Mouse (Mus musculus): ENCODE data around the gene Ano8. TPM values are rescaled to one million over a fixed set of nuclear protein-coding genes. Genes with fewer than 3 reads are reported as not detected.
A peak's percentile ranks its signal among the peaks of the same experiment; 100 is the strongest.

Ano8 gene
- polyA plus RNA-seq, 2 experiments = 0.14 to 1.7 TPM

GRCm38 (mm10) chr8:71495811-71496210, 10.0 kb upstream of the Ano8 start:
- Histone ChIP-seq H3K27me3 (ENCODE audit: control insufficient read depth, insufficient read depth, low read length) (no peaks in the 10 kb centered on the region), H3K36me3 (replicated peaks; ENCODE audit: control insufficient read depth, insufficient read depth, low read depth) (no peaks in the 10 kb centered on the region; the same call in 1 of the 2 replicates), H3K4me1 (replicated peaks; ENCODE audit: control insufficient read depth in 2 of 2, insufficient read depth in 2 of 2, low read length in 1 of 2) (peaks cover 0 to 2% of the 10 kb centered on the region in 2 experiments; a peak in 1 of 4 replicates), H3K9ac (replicated peaks) (no peak overlapping the region), H3K4me2 (ENCODE audit: low read depth) (no peak overlapping the region), H3K4me3 (ENCODE audit: insufficient read depth in 1 of 2, low read depth in 2 of 2, low read length in 2 of 2) (no peak overlapping the region), H3K9me3 (ENCODE audit: control insufficient read depth, low read length) (no peaks in the 10 kb centered on the region), H3K27ac (no peak overlapping the region)
- ATAC-seq (ENCODE audit: insufficient read depth) (no peak), DNase-seq (ENCODE audit: low read depth in 3 of 3, low spot score in 3 of 3) (no peak)
- TF ChIP-seq CTCF (IDR thresholded peaks at IDR 0.05; ENCODE audit: low read depth) = no peak
- 81% methylated on average over 5 of the region's 5 CpGs for WGBS (ENCODE audit: insufficient replicate concordance)

- Histone ChIP-seq H3K4me3 (ENCODE audit: insufficient read depth in 1 of 2, low read depth in 2 of 2, low read length in 2 of 2) (no peak overlapping the region), H3K4me1 (replicated peaks; ENCODE audit: control insufficient read depth in 2 of 2, insufficient read depth in 2 of 2, low read length in 1 of 2) (peaks cover 0 to 2% of the 10 kb centered on the region in 2 experiments; a peak in 1 of 4 replicates), H3K36me3 (replicated peaks; ENCODE audit: control insufficient read depth, insufficient read depth, low read depth) (no peaks in the 10 kb centered on the region; the same call in 1 of the 2 replicates), H3K9ac (replicated peaks) (no peak overlapping the region), H3K9me3 (ENCODE audit: control insufficient read depth, low read length) (no peaks in the 10 kb centered on the region), H3K27me3 (ENCODE audit: control insufficient read depth, insufficient read depth, low read length) (no peaks in the 10 kb centered on the region), H3K27ac (no peak overlapping the region), H3K4me2 (ENCODE audit: low read depth) (no peak overlapping the region)
- WGBS (ENCODE audit: insufficient replicate concordance) = 27% methylated on average over 16 of the region's 16 CpGs
- TF ChIP-seq EP300 (IDR thresholded peaks at IDR 0.05; ENCODE audit: low read depth) = no peak
- peak; percentile 89 for TF ChIP-seq CTCF (IDR thresholded peaks at IDR 0.05; ENCODE audit: low read depth)
- DNase-seq (ENCODE audit: low read depth in 3 of 3, low spot score in 3 of 3) (peak in 2 of 3 experiments; percentile 46 to 59), ATAC-seq (ENCODE audit: insufficient read depth) (peak; percentile 38; the same call in 1 of the 2 replicates)
Measured at GRCm38 (mm10) chr8:71495039-71495438, 9.3 kb upstream of the Ano8 start.

GRCm38 (mm10) chr8:71488454-71488853, 2.7 kb upstream of the Ano8 start:
- peak overlapping the region; percentile 79 to 84 for H3K4me3 ChIP-seq (ENCODE audit: insufficient read depth in 1 of 2, low read depth in 2 of 2, low read length in 2 of 2)
- DNase-seq (ENCODE audit: low read depth in 3 of 3, low spot score in 3 of 3) = peak; percentile 92 to 94 (median 94)
- no peaks in the 10 kb centered on the region for H3K9me3 ChIP-seq (ENCODE audit: control insufficient read depth, low read length)
- ATAC-seq (ENCODE audit: insufficient read depth) = peak; percentile 91
- H3K27me3 ChIP-seq (ENCODE audit: control insufficient read depth, insufficient read depth, low read length) = no peaks in the 10 kb centered on the region
- peak overlapping the region; percentile 95 for H3K4me2 ChIP-seq (ENCODE audit: low read depth)
- H3K9ac ChIP-seq (replicated peaks) = peak overlapping the region; percentile 75
- H3K27ac ChIP-seq = peak overlapping the region; percentile 41
- no peak for TF ChIP-seq EP300 (IDR thresholded peaks at IDR 0.05; ENCODE audit: low read depth)
- H3K4me1 ChIP-seq (replicated peaks; ENCODE audit: control insufficient read depth in 2 of 2, insufficient read depth in 2 of 2, low read length in 1 of 2) = peaks cover 4 to 7% of the 10 kb centered on the region in 2 experiments; a peak in 3 of 4 replicates
- WGBS (ENCODE audit: insufficient replicate concordance) = under 1% methylated on average over 22 of the region's 22 CpGs
- H3K36me3 ChIP-seq (replicated peaks; ENCODE audit: control insufficient read depth, insufficient read depth, low read depth) = no peaks in the 10 kb centered on the region

GRCm38 (mm10) chr8:71487691-71488445, 2.1 kb upstream of the Ano8 start, which contains the start of gene Gtpbp3:
Gene Gtpbp3, plus strand, starts transcription at chr8:71488103.
- peak within 1 kb of the TSS; percentile 75 for H3K9ac ChIP-seq (replicated peaks)

GRCm38 (mm10) chr8:71486136-71486529, 370 bp upstream of the Ano8 start:
- 23% methylated on average over 7 of the region's 7 CpGs for WGBS (ENCODE audit: insufficient replicate concordance)
- DNase-seq (ENCODE audit: low read depth in 3 of 3, low spot score in 3 of 3) (no peak), ATAC-seq (ENCODE audit: insufficient read depth) (no peak)
- Histone ChIP-seq H3K27ac (no peak overlapping the region), H3K4me3 (ENCODE audit: insufficient read depth in 1 of 2, low read depth in 2 of 2, low read length in 2 of 2) (no peak overlapping the region), H3K9me3 (ENCODE audit: control insufficient read depth, low read length) (no peaks in the 10 kb centered on the region), H3K36me3 (replicated peaks; ENCODE audit: control insufficient read depth, insufficient read depth, low read depth) (no peaks in the 10 kb centered on the region), H3K4me2 (ENCODE audit: low read depth) (peak overlapping the region; percentile 67), H3K9ac (replicated peaks) (no peak overlapping the region), H3K27me3 (ENCODE audit: control insufficient read depth, insufficient read depth, low read length) (no peaks in the 10 kb centered on the region), H3K4me1 (replicated peaks; ENCODE audit: control insufficient read depth in 2 of 2, insufficient read depth in 2 of 2, low read length in 1 of 2) (peaks cover 4 to 7% of the 10 kb centered on the region in 2 experiments; a peak in 3 of 4 replicates)
- no peak for TF ChIP-seq CTCF (IDR thresholded peaks at IDR 0.05; ENCODE audit: low read depth)
- TF ChIP-seq EP300 (IDR thresholded peaks at IDR 0.05; ENCODE audit: low read depth) = no peak

More at GRCm38 (mm10) chr8:71487691-71488445, 2.1 kb upstream of the Ano8 start, which contains the start of gene Gtpbp3:
- Histone ChIP-seq H3K27ac (peak within 1 kb of the TSS; percentile 41), H3K36me3 (replicated peaks; ENCODE audit: control insufficient read depth, insufficient read depth, low read depth) (no peaks in the 10 kb centered on the region), H3K9me3 (ENCODE audit: control insufficient read depth, low read length) (no peaks in the 10 kb centered on the region), H3K4me1 (replicated peaks; ENCODE audit: control insufficient read depth in 2 of 2, insufficient read depth in 2 of 2, low read length in 1 of 2) (peaks cover 4 to 7% of the 10 kb centered on the region in 2 experiments; a peak in 3 of 4 replicates), H3K4me3 (ENCODE audit: insufficient read depth in 1 of 2, low read depth in 2 of 2, low read length in 2 of 2) (peak within 1 kb of the TSS; percentile 79 to 84), H3K4me2 (ENCODE audit: low read depth) (peak within 1 kb of the TSS; percentile 95), H3K27me3 (ENCODE audit: control insufficient read depth, insufficient read depth, low read length) (no peaks in the 10 kb centered on the region)
- DNase-seq (ENCODE audit: low read depth in 3 of 3, low spot score in 3 of 3) = no peak
- under 1% methylated on average over 33 of the region's 33 CpGs for WGBS (ENCODE audit: insufficient replicate concordance)
- peak; percentile 21 for ATAC-seq (ENCODE audit: insufficient read depth)
- TF ChIP-seq CTCF (IDR thresholded peaks at IDR 0.05; ENCODE audit: low read depth) (no peak), EP300 (IDR thresholded peaks at IDR 0.05; ENCODE audit: low read depth) (no peak)
